In genomic region chr11:79144741-79145140, GRCm38 (mm10) we compare ENCODE assay signal across 8 mouse cellular contexts. TPM values are rescaled to one million over a fixed set of nuclear protein-coding genes. Genes with fewer than 3 reads are reported as not detected.
DNase-seq lines count a peak whose midpoint lies in the region; ATAC-seq lines count a peak whose summit lies in the region.

No protein-coding gene starts in this region.

- peak; percentile 44 for DNase-seq in kidney, postnatal 10 days
- DNase-seq in kidney, adult 8-10 months: no peak
- no peak for DNase-seq in forebrain, embryonic 10.5 days (ENCODE audit: extremely low spot score, low spot score)
- DNase-seq in limb, embryonic 10.5 days (ENCODE audit: low spot score): no peak
- no peak for DNase-seq in urinary bladder, adult 2 months (ENCODE audit: low spot score)
- no peak for DNase-seq in spleen, adult 18-20 months
- no peak for DNase-seq in kidney, postnatal 36 days

- H3K4me3 ChIP-seq in forebrain, embryonic 10.5 days: peak overlapping the region; percentile 88
- H3K4me3 ChIP-seq in limb, embryonic 10.5 days: peak overlapping the region; percentile 83
- H3K4me3 ChIP-seq in neural tube, embryonic 14.5 days (ENCODE audit: low read depth, low read length): peak overlapping the region; percentile 70

- H3K27ac ChIP-seq in forebrain, embryonic 10.5 days: peak overlapping the region; percentile 92; the same call in 1 of the 2 replicates
- no peak overlapping the region for H3K27ac ChIP-seq in limb, embryonic 10.5 days
- no peak overlapping the region for H3K27ac ChIP-seq in neural tube, embryonic 14.5 days (ENCODE audit: low read depth, low read length)

- no peak for ATAC-seq in neural tube, embryonic 14.5 days (ENCODE audit: low read depth)

- H3K36me3 ChIP-seq in forebrain, embryonic 10.5 days (replicated peaks): no peaks in the 10 kb centered on the region
- no peaks in the 10 kb centered on the region for H3K36me3 ChIP-seq in limb, embryonic 10.5 days
- no peaks in the 10 kb centered on the region for H3K36me3 ChIP-seq in neural tube, embryonic 14.5 days (ENCODE audit: control insufficient read depth, insufficient read depth, low read length)

- H3K27me3 ChIP-seq in forebrain, embryonic 10.5 days (ENCODE audit: poor library complexity, severe bottlenecking): 0 out of 2 replicates have a peak, but pooled peaks cover 10% of the 10 kb centered on the region
- H3K27me3 ChIP-seq in limb, embryonic 10.5 days (ENCODE audit: low read depth, poor library complexity, severe bottlenecking): 0 out of 2 replicates have a peak, but pooled peaks cover 6% of the 10 kb centered on the region
- H3K27me3 ChIP-seq in neural tube, embryonic 14.5 days (ENCODE audit: control insufficient read depth, insufficient read depth, low read length): no peaks in the 10 kb centered on the region

- 73% methylated on average over 1 of the region's 1 CpGs for WGBS in forebrain, embryonic 10.5 days
- 57% methylated on average over 1 of the region's 1 CpGs for WGBS in limb, embryonic 10.5 days
- 20% methylated on average over 1 of the region's 1 CpGs for WGBS in neural tube, embryonic 14.5 days

- no peaks in the 10 kb centered on the region for H3K9me3 ChIP-seq in forebrain, embryonic 10.5 days
- H3K9me3 ChIP-seq in limb, embryonic 10.5 days (replicated peaks): no peaks in the 10 kb centered on the region
- no peaks in the 10 kb centered on the region for H3K9me3 ChIP-seq in neural tube, embryonic 14.5 days (ENCODE audit: control insufficient read depth, low read length)

- H3K9ac ChIP-seq in neural tube, embryonic 14.5 days (replicated peaks; ENCODE audit: low read depth, low read length): no peak overlapping the region; the same call in 1 of the 2 replicates

- H3K4me1 ChIP-seq in forebrain, embryonic 10.5 days: peaks cover 55% of the 10 kb centered on the region
- peaks cover 44% of the 10 kb centered on the region for H3K4me1 ChIP-seq in limb, embryonic 10.5 days
- peaks cover 8% of the 10 kb centered on the region; the same call in 1 of the 2 replicates for H3K4me1 ChIP-seq in neural tube, embryonic 14.5 days (ENCODE audit: control insufficient read depth, insufficient read depth, low read length)

- H3K4me2 ChIP-seq in neural tube, embryonic 14.5 days (ENCODE audit: low read depth, low read length): peak overlapping the region; percentile 66

RNA-seq across cellular contexts. Expression of gene Ksr1, which starts 1.5 kb away (rescaled TPM):
- polyA plus RNA-seq in forebrain, embryonic 10.5 days (2016; fragmentation: Nextera tagmentation; extraction: Ambion mirVana): 1.9 and 2.8 TPM in 2 replicates
- polyA plus RNA-seq in limb, embryonic 10.5 days (2016; fragmentation: Nextera tagmentation; extraction: Ambion mirVana): 1.0 and 1.3 TPM in 2 replicates
- polyA plus RNA-seq in neural tube, embryonic 14.5 days (2014; fragmentation: Nextera tagmentation; extraction: Ambion mirVana): 8.6 and 8.9 TPM in 2 replicates
- polyA plus RNA-seq in urinary bladder, adult 2 months (2012; rRNA removed): 12.2 and 16.4 TPM in 2 replicates
